Mouse (Mus musculus): ENCODE results near the gene Slc12a9.
A peak's percentile ranks its signal among the peaks of the same experiment; 100 is the strongest.

Slc12a9 gene

GRCm38 (mm10) chr5:137313466-137314192 lies 19.8 kb downstream of the Slc12a9 start:
- DNase-seq (ENCODE audit: extremely low read depth, low read depth) = no peak

GRCm38 (mm10) chr5:137308356-137308755 lies 25.0 kb downstream of the Slc12a9 start:
- DNase-seq (ENCODE audit: extremely low read depth, low read depth) = no peak

GRCm38 (mm10) chr5:137307071-137307912 lies 26.1 kb downstream of the Slc12a9 start, which contains the start of gene Srrt:
Gene Srrt (minus strand): TSS chr5:137307674.
- peak; percentile 97 for DNase-seq (ENCODE audit: extremely low read depth, low read depth)

- no peak for DNase-seq (ENCODE audit: extremely low read depth, low read depth)
Measured at GRCm38 (mm10) chr5:137306439-137307005, 26.9 kb downstream of the Slc12a9 start.

GRCm38 (mm10) chr5:137305822-137306221 lies 27.6 kb downstream of the Slc12a9 start:
- DNase-seq (ENCODE audit: extremely low read depth, low read depth) = no peak

GRCm38 (mm10) chr5:137304816-137305215 lies 28.6 kb downstream of the Slc12a9 start:
- DNase-seq (ENCODE audit: extremely low read depth, low read depth) = no peak

GRCm38 (mm10) chr5:137304165-137304564 lies 29.2 kb downstream of the Slc12a9 start:
- DNase-seq (ENCODE audit: extremely low read depth, low read depth) = no peak

GRCm38 (mm10) chr5:137303609-137304008 lies 29.8 kb downstream of the Slc12a9 start:
- no peak for DNase-seq (ENCODE audit: extremely low read depth, low read depth)

- DNase-seq (ENCODE audit: extremely low read depth, low read depth) = no peak
Measured at GRCm38 (mm10) chr5:137301253-137301652, 32.1 kb downstream of the Slc12a9 start.

- DNase-seq (ENCODE audit: extremely low read depth, low read depth) = no peak
Measured at GRCm38 (mm10) chr5:137299240-137299639, 34.2 kb downstream of the Slc12a9 start.

GRCm38 (mm10) chr5:137297126-137297525 lies 36.3 kb downstream of the Slc12a9 start:
- no peak for DNase-seq (ENCODE audit: extremely low read depth, low read depth)

GRCm38 (mm10) chr5:137295712-137296111 lies 37.7 kb downstream of the Slc12a9 start:
- DNase-seq (ENCODE audit: extremely low read depth, low read depth) = no peak

GRCm38 (mm10) chr5:137295296-137295695 lies 38.1 kb downstream of the Slc12a9 start:
- no peak for DNase-seq (ENCODE audit: extremely low read depth, low read depth)

- DNase-seq (ENCODE audit: extremely low read depth, low read depth) = no peak
Measured at GRCm38 (mm10) chr5:137294744-137295093, 38.7 kb downstream of the Slc12a9 start.

- peak; percentile 78 for DNase-seq (ENCODE audit: extremely low read depth, low read depth)
Measured at GRCm38 (mm10) chr5:137293839-137294743, 39.3 kb downstream of the Slc12a9 start, which contains the start of gene Ufsp1. Gene Ufsp1 (plus strand): TSS chr5:137294629.

GRCm38 (mm10) chr5:137293282-137293681 lies 40.1 kb downstream of the Slc12a9 start:
- no peak for DNase-seq (ENCODE audit: extremely low read depth, low read depth)

- no peak for DNase-seq (ENCODE audit: extremely low read depth, low read depth)
Measured at GRCm38 (mm10) chr5:137291381-137291926, 41.9 kb downstream of the Slc12a9 start.

- no peak for DNase-seq (ENCODE audit: extremely low read depth, low read depth)
Measured at GRCm38 (mm10) chr5:137290677-137291076, 42.7 kb downstream of the Slc12a9 start.

GRCm38 (mm10) chr5:137289591-137290365 lies 43.6 kb downstream of the Slc12a9 start:
- peak; percentile 99 for DNase-seq (ENCODE audit: extremely low read depth, low read depth)

GRCm38 (mm10) chr5:137288999-137289470 lies 44.4 kb downstream of the Slc12a9 start:
- no peak for DNase-seq (ENCODE audit: extremely low read depth, low read depth)

Measured in MEL-GATA-1-ER (cell line).